Mouse (Mus musculus) kidney, embryonic 15.5 days (tissue): ENCODE data around the gene Col1a1. TPM values are rescaled to one million over a fixed set of nuclear protein-coding genes. Genes with fewer than 3 reads are reported as not detected.
"Not testable (repeated sequence)": the region's sequence is repeated elsewhere in the genome, so short reads cannot be mapped to it uniquely, and the experiment has no call there.

Experiments used
- ATAC-seq: fragments of 200-750 bp; cut with Nextera tagmentation; replicated peaks from 2 replicates; pipeline ENCODE4 v1.8.0; 2017; ENCODE audit warnings: moderate TSS enrichment; ENCODE audit not compliant: low FRiP score
- H3K27ac ChIP-seq: fragments of 300-500 bp; sonication (generic); 2 replicates; pipeline ENCODE4 v1.5.1; 2015; ENCODE audit warnings: mild to moderate bottlenecking, inconsistent platforms
- H3K27me3 ChIP-seq: fragments of 300-500 bp; sonication (generic); 2 replicates; pipeline ENCODE4 v1.6.1; 2015; ENCODE audit warnings: inconsistent platforms
- H3K36me3 ChIP-seq: fragments of 300-500 bp; sonication (generic); 2 replicates; pipeline ENCODE4 v1.6.1; 2015; ENCODE audit warnings: inconsistent platforms
- H3K4me1 ChIP-seq: fragments of 300-500 bp; sonication (generic); 2 replicates; pipeline ENCODE4 v1.6.1; 2015; ENCODE audit warnings: inconsistent platforms
- H3K4me2 ChIP-seq: fragments of 300-500 bp; sonication (generic); 2 replicates; pipeline ENCODE4 v1.6.1; 2015; ENCODE audit warnings: moderate library complexity, mild to moderate bottlenecking, inconsistent platforms
- H3K4me3 ChIP-seq: fragments of 300-500 bp; sonication (generic); replicated peaks from 2 replicates; pipeline ENCODE4 v1.5.1; 2015; ENCODE audit warnings: mild to moderate bottlenecking, inconsistent platforms
- H3K9ac ChIP-seq: fragments of 300-500 bp; sonication (generic); 2 replicates; pipeline ENCODE4 v1.6.1; 2015; ENCODE audit warnings: mild to moderate bottlenecking, inconsistent platforms
- H3K9me3 ChIP-seq: fragments of 300-500 bp; sonication (generic); replicated peaks from 2 replicates; pipeline ENCODE4 v1.6.1; 2016; ENCODE audit warnings: inconsistent platforms
- WGBS: fragments of 180-500 bp; shearing (Covaris S2); methylation state at CpG from one replicate; pipeline ENCODE4 v1.1.7; 2015; ENCODE audit warnings: mixed read lengths; 5-methylcytosine and 5-hydroxymethylcytosine counted together
- polyA plus RNA-seq: library from polyadenylated mRNA; unstranded; fragments of >200 nt; fragmentation: Nextera tagmentation; extraction: Ambion mirVana; gene quantifications from 2 replicates; pipeline ENCODE4 v1.2.1, GENCODE M21; 2015

The Col1a1 gene
- polyA plus RNA-seq, 1 experiment from 2014 or later, result 1,120 TPM

GRCm38 (mm10) chr11:94967419-94967818 is 31.4 kb downstream of the Col1a1 start, which contains the start of gene Hils1:
Gene Hils1, plus strand, starts transcription at chr11:94967593.
- no peaks in the 10 kb centered on the region for H3K36me3 ChIP-seq
- H3K4me3 ChIP-seq, result no peak within 1 kb of the TSS
- ATAC-seq, result no peak
- 0 out of 2 replicates have a peak, but pooled peaks cover 6% of the 10 kb centered on the region for H3K27me3 ChIP-seq
- 30% methylated on average over 4 of the region's 4 CpGs for WGBS
- no peak within 1 kb of the TSS for H3K4me2 ChIP-seq
- no peak within 1 kb of the TSS for H3K27ac ChIP-seq
- H3K9ac ChIP-seq, result no peak within 1 kb of the TSS
- H3K9me3 ChIP-seq, result no peaks in the 10 kb centered on the region
- H3K4me1 ChIP-seq, result peaks cover 6% of the 10 kb centered on the region; the same call in 1 of the 2 replicates

- H3K27ac ChIP-seq, result no peak overlapping the region
- no peak for ATAC-seq
- 0 out of 2 replicates have a peak, but pooled peaks cover 6% of the 10 kb centered on the region for H3K27me3 ChIP-seq
- H3K9me3 ChIP-seq, result no peaks in the 10 kb centered on the region
- H3K36me3 ChIP-seq, result no peaks in the 10 kb centered on the region
- no peak overlapping the region for H3K4me3 ChIP-seq
- 80% methylated on average over 7 of the region's 7 CpGs for WGBS
- H3K9ac ChIP-seq, result no peak overlapping the region
- H3K4me2 ChIP-seq, result no peak overlapping the region
- 0 out of 2 replicates have a peak, but pooled peaks cover under 1% of the 10 kb centered on the region for H3K4me1 ChIP-seq
Observed at GRCm38 (mm10) chr11:94968187-94968586, 32.2 kb downstream of the Col1a1 start.

DNA sequence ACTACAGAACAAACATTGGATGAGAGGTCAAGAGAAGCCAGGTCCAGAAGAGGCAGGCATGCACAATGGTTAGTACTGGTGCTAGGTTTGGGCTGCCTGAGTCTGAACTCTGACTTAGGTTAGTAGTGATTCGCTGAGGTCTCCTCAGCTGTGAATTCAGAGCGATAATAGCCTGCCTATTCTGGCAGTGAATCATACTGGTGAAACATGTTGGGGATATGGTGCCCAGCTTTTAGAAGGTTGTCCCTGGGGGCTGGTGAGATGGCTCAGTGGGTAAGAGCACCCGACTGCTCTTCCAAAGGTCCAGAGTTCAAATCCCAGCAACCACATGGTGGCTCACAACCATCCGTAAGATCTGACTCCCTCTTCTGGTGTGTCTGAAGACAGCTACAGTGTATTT is 33.7 kb downstream of the Col1a1 start:
- ATAC-seq, H3K9me3 ChIP-seq, H3K4me3 ChIP-seq, H3K4me2 ChIP-seq, H3K36me3 ChIP-seq, H3K9ac ChIP-seq, H3K27me3 ChIP-seq, H3K4me1 ChIP-seq, H3K27ac ChIP-seq: not testable (repeated sequence)
- WGBS, result 92% methylated on average over 4 of the region's 4 CpGs

GRCm38 (mm10) chr11:94970210-94970943 is 34.4 kb downstream of the Col1a1 start:
- WGBS, result 60% methylated on average over 15 of the region's 15 CpGs
- H3K4me3 ChIP-seq, result no peak overlapping the region
- 0 out of 2 replicates have a peak, but pooled peaks cover 6% of the 10 kb centered on the region for H3K27me3 ChIP-seq
- ATAC-seq, result no peak
- no peak overlapping the region for H3K9ac ChIP-seq
- no peaks in the 10 kb centered on the region for H3K36me3 ChIP-seq
- 0 out of 2 replicates have a peak, but pooled peaks cover 2% of the 10 kb centered on the region for H3K4me1 ChIP-seq
- H3K9me3 ChIP-seq, result no peaks in the 10 kb centered on the region
- H3K27ac ChIP-seq, result no peak overlapping the region
- H3K4me2 ChIP-seq, result no peak overlapping the region

GRCm38 (mm10) chr11:94971895-94972615 is 36.0 kb downstream of the Col1a1 start:
- Histone ChIP-seq H3K9ac (no peak overlapping the region), H3K4me3 (no peak overlapping the region), H3K27ac (no peak overlapping the region), H3K4me2 (no peak overlapping the region), H3K9me3 (no peaks in the 10 kb centered on the region), H3K4me1 (0 out of 2 replicates have a peak, but pooled peaks cover 2% of the 10 kb centered on the region), H3K36me3 (no peaks in the 10 kb centered on the region), H3K27me3 (0 out of 2 replicates have a peak, but pooled peaks cover 6% of the 10 kb centered on the region)
- no peak for ATAC-seq
- 61% methylated on average over 16 of the region's 16 CpGs for WGBS

DNA sequence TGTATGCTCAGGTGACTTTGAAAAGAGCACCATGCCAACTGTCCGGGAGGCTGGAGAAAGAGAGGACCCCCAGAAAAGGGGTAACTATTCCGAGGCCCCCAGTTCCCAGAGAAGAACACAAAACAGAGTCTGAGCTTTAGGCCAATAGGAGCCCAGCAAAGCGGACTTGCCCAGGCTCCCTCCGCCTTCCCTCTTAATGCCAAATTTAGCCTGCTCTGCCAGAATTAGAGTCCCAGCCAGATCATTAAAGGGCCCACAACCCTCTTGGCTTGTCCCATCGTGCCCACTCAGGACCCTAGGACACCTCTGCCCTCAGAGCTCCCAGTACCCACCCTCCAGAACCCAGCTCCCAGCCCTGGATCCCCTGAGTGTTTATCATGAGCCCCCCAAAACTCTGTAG is 36.9 kb downstream of the Col1a1 start:
- Histone ChIP-seq H3K9ac (no peak overlapping the region), H3K27me3 (0 out of 2 replicates have a peak, but pooled peaks cover 6% of the 10 kb centered on the region), H3K27ac (no peak overlapping the region), H3K4me1 (0 out of 2 replicates have a peak, but pooled peaks cover 2% of the 10 kb centered on the region), H3K4me2 (no peak overlapping the region), H3K36me3 (no peaks in the 10 kb centered on the region), H3K9me3 (no peaks in the 10 kb centered on the region), H3K4me3 (no peak overlapping the region)
- 62% methylated on average over 5 of the region's 5 CpGs for WGBS
- no peak for ATAC-seq

GRCm38 (mm10) chr11:94973313-94973712 is 37.3 kb downstream of the Col1a1 start:
- no peak overlapping the region for H3K9ac ChIP-seq
- H3K4me2 ChIP-seq, result no peak overlapping the region
- peaks cover 2% of the 10 kb centered on the region; the same call in 1 of the 2 replicates for H3K4me1 ChIP-seq
- no peaks in the 10 kb centered on the region for H3K36me3 ChIP-seq
- 53% methylated on average over 4 of the region's 4 CpGs for WGBS
- H3K27me3 ChIP-seq, result 0 out of 2 replicates have a peak, but pooled peaks cover 6% of the 10 kb centered on the region
- no peak overlapping the region for H3K4me3 ChIP-seq
- no peaks in the 10 kb centered on the region for H3K9me3 ChIP-seq
- no peak for ATAC-seq
- no peak overlapping the region for H3K27ac ChIP-seq

DNA sequence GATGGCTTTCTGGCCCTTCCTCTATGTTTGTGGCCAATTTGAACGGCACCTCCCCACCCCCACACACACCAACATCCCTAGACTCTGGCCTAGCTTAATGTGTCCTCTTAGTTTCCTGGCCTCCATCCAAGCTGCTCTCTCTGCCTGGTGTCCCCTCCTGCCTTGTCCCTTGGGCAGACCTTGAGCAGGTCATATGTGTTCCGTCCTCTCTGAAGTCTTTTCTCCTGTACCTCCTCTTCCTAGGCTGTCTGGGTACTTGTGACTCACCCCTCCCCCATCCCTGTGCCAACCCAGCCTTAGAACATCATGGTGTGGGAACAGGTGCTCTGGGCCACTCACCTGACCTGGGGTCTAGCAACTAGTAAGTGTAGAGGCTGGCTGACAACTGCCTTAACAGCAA is 38.9 kb downstream of the Col1a1 start:
- 70% methylated on average over 2 of the region's 2 CpGs for WGBS
- H3K9ac ChIP-seq, result no peak overlapping the region
- H3K4me3 ChIP-seq, result no peak overlapping the region
- no peak for ATAC-seq
- no peaks in the 10 kb centered on the region for H3K36me3 ChIP-seq
- no peaks in the 10 kb centered on the region for H3K9me3 ChIP-seq
- no peak overlapping the region for H3K27ac ChIP-seq
- peaks cover 17% of the 10 kb centered on the region for H3K4me1 ChIP-seq
- 0 out of 2 replicates have a peak, but pooled peaks cover 6% of the 10 kb centered on the region for H3K27me3 ChIP-seq
- H3K4me2 ChIP-seq, result no peak overlapping the region

DNA sequence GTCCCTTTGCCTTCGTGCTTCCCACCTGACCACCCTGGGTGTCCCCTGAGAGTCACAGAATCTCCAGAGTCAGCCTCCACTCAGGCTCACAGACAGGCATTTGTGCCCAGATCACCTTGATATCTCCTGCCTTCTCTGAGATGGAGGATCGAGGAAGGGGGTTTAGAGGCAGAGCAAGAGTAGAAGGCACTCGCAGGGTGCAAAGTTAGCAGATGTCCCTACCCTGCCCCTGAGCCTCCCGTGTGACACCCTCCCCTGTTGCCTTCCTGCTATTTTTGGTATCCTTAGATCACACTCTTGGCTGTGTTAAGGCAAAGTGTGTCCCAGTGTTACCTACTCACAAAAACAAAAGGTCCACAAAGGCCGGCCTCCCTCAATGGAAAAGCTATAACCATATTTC is 40.2 kb downstream of the Col1a1 start, which contains the start of gene Sgca:
Gene Sgca (minus strand): TSS at position 129 of the 400 bp plus-strand sequence.
- H3K9me3 ChIP-seq, result no peaks in the 10 kb centered on the region
- H3K36me3 ChIP-seq, result no peaks in the 10 kb centered on the region

GRCm38 (mm10) chr11:94978178-94978915 is 42.3 kb downstream of the Col1a1 start:
- no peaks in the 10 kb centered on the region for H3K9me3 ChIP-seq
- H3K36me3 ChIP-seq, result no peaks in the 10 kb centered on the region
- H3K4me1 ChIP-seq, result peaks cover 15% of the 10 kb centered on the region
- H3K4me2 ChIP-seq, result peak overlapping the region; percentile 57
- H3K27ac ChIP-seq, result no peak overlapping the region
- peak overlapping the region; percentile 31; the same call in 1 of the 2 replicates for H3K9ac ChIP-seq
- no peaks in the 10 kb centered on the region for H3K27me3 ChIP-seq
- peak; percentile 14; the same call in 1 of the 2 replicates for ATAC-seq
- H3K4me3 ChIP-seq, result peak overlapping the region; percentile 33
- WGBS, result 48% methylated on average over 9 of the region's 9 CpGs

More for the DNA sequence above, 40.2 kb downstream of the Col1a1 start, which contains the start of gene Sgca:
- Histone ChIP-seq H3K4me3 (no peak within 1 kb of the TSS), H3K4me1 (peaks cover 17% of the 10 kb centered on the region), H3K27ac (no peak within 1 kb of the TSS), H3K4me2 (no peak within 1 kb of the TSS), H3K27me3 (0 out of 2 replicates have a peak, but pooled peaks cover 3% of the 10 kb centered on the region), H3K9ac (no peak within 1 kb of the TSS)
- 70% methylated on average over 5 of the region's 5 CpGs for WGBS
- ATAC-seq, result no peak

DNA sequence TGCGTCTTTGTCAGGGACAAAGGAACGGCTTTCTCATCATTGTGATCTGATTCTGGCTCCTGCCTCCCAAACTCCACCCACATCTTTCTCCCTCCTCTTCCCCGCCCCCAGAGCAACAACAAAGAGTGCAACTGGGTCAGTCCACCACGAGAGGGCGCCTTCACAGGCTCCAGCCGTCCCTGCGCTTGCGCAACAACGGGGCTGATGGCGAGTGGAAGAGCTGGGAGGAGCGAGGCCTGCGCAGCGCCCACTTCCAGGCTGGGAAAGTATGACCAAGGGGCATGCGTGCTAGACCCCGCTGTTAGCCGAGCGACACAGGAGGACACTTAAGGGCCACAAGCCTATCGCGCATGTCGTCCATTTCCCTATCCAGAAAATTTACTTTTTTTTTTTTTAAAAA is 42.9 kb downstream of the Col1a1 start:
- Histone ChIP-seq H3K4me3 (peak overlapping the region; percentile 33), H3K27me3 (no peaks in the 10 kb centered on the region), H3K9ac (peak overlapping the region; percentile 31; the same call in 1 of the 2 replicates), H3K4me1 (peaks cover 14% of the 10 kb centered on the region), H3K36me3 (no peaks in the 10 kb centered on the region), H3K4me2 (peak overlapping the region; percentile 57), H3K9me3 (no peaks in the 10 kb centered on the region), H3K27ac (no peak overlapping the region)
- under 1% methylated on average over 20 of the region's 20 CpGs for WGBS
- ATAC-seq, result peak; percentile 94
